Mouse (Mus musculus): ENCODE measurements around the gene Fah. TPM values are rescaled to one million over a fixed set of nuclear protein-coding genes. Genes with fewer than 3 reads are reported as not detected.

Fah gene
- polyA plus RNA-seq, 1 experiment = not detected

- no peak overlapping the region for H3K4me3 ChIP-seq (ENCODE audit: insufficient read depth, low read depth, low read length)
- TF ChIP-seq POLR2A (IDR thresholded peaks at IDR 0.05; ENCODE audit: insufficient read depth, low read depth, low read length) = no peak
- TF ChIP-seq CTCF (IDR thresholded peaks at IDR 0.05; ENCODE audit: insufficient read depth, low read depth, low read length) = no peak
- 81% methylated on average over 3 of the region's 3 CpGs for WGBS
Measured at GRCm38 (mm10) chr7:84555294-84555693, 51.2 kb downstream of the Fah start.

GRCm38 (mm10) chr7:84551472-84551871 is 55.0 kb downstream of the Fah start:
- Histone ChIP-seq H3K27ac (ENCODE audit: insufficient read depth, low read depth, low read length) (no peak overlapping the region), H3K4me3 (ENCODE audit: insufficient read depth, low read depth, low read length) (no peak overlapping the region), H3K4me1 (ENCODE audit: control insufficient read depth, insufficient read depth, low read length) (0 out of 2 replicates have a peak, but pooled peaks cover 2% of the 10 kb centered on the region)
- 83% methylated on average over 2 of the region's 2 CpGs for WGBS
- TF ChIP-seq POLR2A (IDR thresholded peaks at IDR 0.05; ENCODE audit: insufficient read depth, low read depth, low read length) (no peak), CTCF (IDR thresholded peaks at IDR 0.05; ENCODE audit: insufficient read depth, low read depth, low read length) (no peak)

More at GRCm38 (mm10) chr7:84555294-84555693, 51.2 kb downstream of the Fah start:
- H3K4me1 ChIP-seq (ENCODE audit: control insufficient read depth, insufficient read depth, low read length) = no peaks in the 10 kb centered on the region
- H3K27ac ChIP-seq (ENCODE audit: insufficient read depth, low read depth, low read length) = no peak overlapping the region

GRCm38 (mm10) chr7:84546667-84547066 is 59.9 kb downstream of the Fah start:
- Histone ChIP-seq H3K4me3 (ENCODE audit: insufficient read depth, low read depth, low read length) (no peak overlapping the region), H3K27ac (ENCODE audit: insufficient read depth, low read depth, low read length) (no peak overlapping the region)
- 56% methylated on average over 4 of the region's 4 CpGs for WGBS

GRCm38 (mm10) chr7:84544946-84545345 is 61.6 kb downstream of the Fah start:
- no peak overlapping the region for H3K27ac ChIP-seq (ENCODE audit: insufficient read depth, low read depth, low read length)
- WGBS = 90% methylated on average over 4 of the region's 4 CpGs
- H3K4me1 ChIP-seq (ENCODE audit: control insufficient read depth, insufficient read depth, low read length) = 0 out of 2 replicates have a peak, but pooled peaks cover 2% of the 10 kb centered on the region
- no peak overlapping the region for H3K4me3 ChIP-seq (ENCODE audit: insufficient read depth, low read depth, low read length)
- TF ChIP-seq POLR2A (IDR thresholded peaks at IDR 0.05; ENCODE audit: insufficient read depth, low read depth, low read length) = no peak
- TF ChIP-seq CTCF (IDR thresholded peaks at IDR 0.05; ENCODE audit: insufficient read depth, low read depth, low read length) = no peak

More at GRCm38 (mm10) chr7:84546667-84547066, 59.9 kb downstream of the Fah start:
- no peak for TF ChIP-seq POLR2A (IDR thresholded peaks at IDR 0.05; ENCODE audit: insufficient read depth, low read depth, low read length)
- no peak for TF ChIP-seq CTCF (IDR thresholded peaks at IDR 0.05; ENCODE audit: insufficient read depth, low read depth, low read length)
- 0 out of 2 replicates have a peak, but pooled peaks cover 2% of the 10 kb centered on the region for H3K4me1 ChIP-seq (ENCODE audit: control insufficient read depth, insufficient read depth, low read length)

Other genes starting within 250 kb of the Fah start
- gene Arnt2, start 196.5 kb downstream of the Fah start, polyA plus RNA-seq (2012; ENCODE audit: insufficient read depth, insufficient read length, low replicate concordance, missing spikeins) = not detected in 2 replicates
- not detected in 2 replicates for gene Gm2115, start 77.8 kb downstream of the Fah start, polyA plus RNA-seq (2012; ENCODE audit: insufficient read depth, insufficient read length, low replicate concordance, missing spikeins)
- not detected in 2 replicates for gene Zfand6, start 83.2 kb upstream of the Fah start, polyA plus RNA-seq (2012; ENCODE audit: insufficient read depth, insufficient read length, low replicate concordance, missing spikeins)
- gene Olfr291, start 246.8 kb upstream of the Fah start, polyA plus RNA-seq (2012; ENCODE audit: insufficient read depth, insufficient read length, low replicate concordance, missing spikeins) = not detected in 2 replicates

All from olfactory bulb, adult 2 months (tissue).